Mouse (Mus musculus) CH12.LX (cell line): ENCODE data around the gene Lemd2. TPM values are rescaled to one million over a fixed set of nuclear protein-coding genes. Genes with fewer than 3 reads are reported as not detected.

ENCODE experiments used
- DNase-seq: peaks from one replicate; pipeline ENCODE4 v3.0.0-alpha.2; 2013; ENCODE audit errors: extremely low read depth
- H3K27ac ChIP-seq: 2 replicates; pipeline ENCODE4 v1.5.1; 2012; ENCODE audit warnings: low read depth, mild to moderate bottlenecking, control low read depth, moderate library complexity; ENCODE audit not compliant: insufficient read depth
- H3K27me3 ChIP-seq: replicated peaks from 2 replicates; pipeline ENCODE3; 2012; ENCODE audit warnings: inconsistent platforms
- H3K36me3 ChIP-seq, 2 experiments: replicated peaks in 1 of 2; 2 replicates each; pipeline versions ENCODE3 to v1.6.1; 2012; ENCODE audit warnings: inconsistent platforms in 1 of 2, low read length in 1 of 2, mild to moderate bottlenecking in 1 of 2, mixed read lengths in 1 of 2, moderate library complexity in 1 of 2; ENCODE audit not compliant: control insufficient read depth in 1 of 2, insufficient read depth in 1 of 2
- H3K4me1 ChIP-seq, 2 experiments: 2 replicates each; pipeline ENCODE4 v1.6.1; 2012; ENCODE audit warnings: inconsistent platforms in 1 of 2, moderate library complexity in 1 of 2; ENCODE audit not compliant: insufficient read depth in 2 of 2, control insufficient read depth in 1 of 2
- H3K4me2 ChIP-seq: 2 replicates; pipeline ENCODE4 v1.6.1; 2012; ENCODE audit warnings: low read depth, mild to moderate bottlenecking, control low read depth; ENCODE audit not compliant: poor library complexity, insufficient read depth, severe bottlenecking
- H3K4me3 ChIP-seq, 3 experiments: fragments of 150-350 bp in 1 of 3; sonication (generic) in 1 of 3; replicated peaks in 1 of 3; 2 replicates each; pipeline versions ENCODE3 to v1.5.1; 2011 to 2012; ENCODE audit warnings: low read depth in 2 of 3, low read length in 2 of 3, mild to moderate bottlenecking in 2 of 3, moderate library complexity in 2 of 3, control low read depth in 1 of 3, improper control_type of control experiment in 1 of 3, inconsistent platforms in 1 of 3, mixed read lengths in 1 of 3; ENCODE audit not compliant: poor library complexity in 1 of 3
- H3K79me2 ChIP-seq: replicated peaks from 2 replicates; pipeline ENCODE4 v1.6.1; 2012; ENCODE audit warnings: mild to moderate bottlenecking, moderate library complexity; ENCODE audit not compliant: control insufficient read depth, poor library complexity, insufficient read depth, severe bottlenecking; ENCODE audit errors: extremely low read depth
- H3K9ac ChIP-seq: 2 replicates; pipeline ENCODE4 v1.6.1; 2012; ENCODE audit warnings: low read depth, mild to moderate bottlenecking, control low read depth, moderate library complexity; ENCODE audit not compliant: insufficient read depth
- H3K9me3 ChIP-seq: replicated peaks from 2 replicates; pipeline ENCODE3; 2012; ENCODE audit warnings: low read length, inconsistent platforms, mixed read lengths
- CHD1 ChIP-seq: IDR thresholded peaks from 2 replicates; pipeline ENCODE4 v1.6.1; 2012; ENCODE audit warnings: low read depth, low read length, improper control_type of control experiment, inconsistent platforms
- CHD2 ChIP-seq: IDR thresholded peaks from 2 replicates; pipeline ENCODE4 v1.6.1; 2011; ENCODE audit warnings: low read length, improper control_type of control experiment
- CTCF ChIP-seq, 2 experiments: IDR thresholded peaks in 1 of 2; conservative IDR thresholded peaks in 1 of 2; 2 replicates each; pipeline ENCODE4 v1.5.1; 2011 to 2012; ENCODE audit warnings: low read depth in 2 of 2, low read length in 2 of 2, improper control_type of control experiment in 1 of 2, inconsistent platforms in 1 of 2, mild to moderate bottlenecking in 1 of 2, moderate library complexity in 1 of 2
- E2F4 ChIP-seq: IDR thresholded peaks from 2 replicates; pipeline ENCODE4 v1.6.1; 2011; ENCODE audit warnings: low read depth, low read length, improper control_type of control experiment; ENCODE audit not compliant: insufficient replicate concordance
- ELF1 ChIP-seq: IDR thresholded peaks from 2 replicates; pipeline ENCODE4 v1.6.1; 2014; ENCODE audit warnings: low read depth, mild to moderate bottlenecking, inconsistent platforms, low read length, improper control_type of control experiment
- EP300 ChIP-seq: IDR thresholded peaks from 2 replicates; pipeline ENCODE4 v1.6.1; 2011; ENCODE audit warnings: low read length, improper control_type of control experiment
- ETS1 ChIP-seq: conservative IDR thresholded peaks from 2 replicates; pipeline ENCODE4 v1.6.1; 2012; ENCODE audit warnings: low read depth, mild to moderate bottlenecking, inconsistent platforms, low read length, improper control_type of control experiment, moderate library complexity
- GABPA ChIP-seq: IDR thresholded peaks from 2 replicates; pipeline ENCODE4 v1.6.1; 2012; ENCODE audit warnings: low read depth, low read length, improper control_type of control experiment, inconsistent platforms; ENCODE audit not compliant: insufficient replicate concordance
- HCFC1 ChIP-seq: IDR thresholded peaks from 2 replicates; pipeline ENCODE4 v1.6.1; 2012; ENCODE audit warnings: low read depth, mild to moderate bottlenecking, inconsistent platforms, low read length, improper control_type of control experiment
- IRF4 ChIP-seq: IDR thresholded peaks from 2 replicates; pipeline ENCODE4 v1.6.1; 2014; ENCODE audit warnings: low read depth, mild to moderate bottlenecking, inconsistent platforms, low read length, improper control_type of control experiment
- JUN ChIP-seq: IDR thresholded peaks from 2 replicates; pipeline ENCODE4 v1.6.1; 2011; ENCODE audit warnings: low read depth, mild to moderate bottlenecking, low read length, improper control_type of control experiment, moderate library complexity; ENCODE audit not compliant: insufficient read depth
- JUND ChIP-seq: conservative IDR thresholded peaks from 2 replicates; pipeline ENCODE4 v1.6.1; 2011; ENCODE audit warnings: low read depth, low read length, improper control_type of control experiment
- KAT2A ChIP-seq: IDR thresholded peaks from 2 replicates; pipeline ENCODE4 v1.6.1; 2012; ENCODE audit warnings: low read length, improper control_type of control experiment, inconsistent platforms; ENCODE audit not compliant: insufficient replicate concordance
- MAX ChIP-seq: IDR thresholded peaks from 2 replicates; pipeline ENCODE4 v1.6.1; 2011; ENCODE audit warnings: low read length, improper control_type of control experiment
- MAZ ChIP-seq: IDR thresholded peaks from 2 replicates; pipeline ENCODE4 v1.6.1; 2012; ENCODE audit warnings: low read depth, mild to moderate bottlenecking, inconsistent platforms, low read length, improper control_type of control experiment, moderate library complexity
- MXI1 ChIP-seq: IDR thresholded peaks from 2 replicates; pipeline ENCODE4 v1.6.1; 2011; ENCODE audit warnings: mild to moderate bottlenecking, low read depth, low read length, improper control_type of control experiment
- NRF1 ChIP-seq: IDR thresholded peaks from 2 replicates; pipeline ENCODE4 v1.6.1; 2014; ENCODE audit warnings: low read depth, mild to moderate bottlenecking, inconsistent platforms, low read length, improper control_type of control experiment, moderate library complexity
- PAX5 ChIP-seq: IDR thresholded peaks from 2 replicates; pipeline ENCODE4 v1.6.1; 2012; ENCODE audit warnings: low read length, inconsistent platforms, mixed read lengths
- RAD21 ChIP-seq: IDR thresholded peaks from 2 replicates; pipeline ENCODE4 v1.6.1; 2011; ENCODE audit warnings: low read depth, mild to moderate bottlenecking, low read length, improper control_type of control experiment, moderate library complexity
- SMC3 ChIP-seq: IDR thresholded peaks from 2 replicates; pipeline ENCODE4 v1.6.1; 2011; ENCODE audit warnings: low read depth, low read length, improper control_type of control experiment
- TBP ChIP-seq: conservative IDR thresholded peaks from 2 replicates; pipeline ENCODE4 v1.6.1; 2011; ENCODE audit warnings: low read depth, low read length, improper control_type of control experiment
- TCF12 ChIP-seq: IDR thresholded peaks from 2 replicates; pipeline ENCODE4 v1.6.1; 2014; ENCODE audit warnings: low read depth, mild to moderate bottlenecking, inconsistent platforms, low read length, improper control_type of control experiment
- UBTF ChIP-seq: IDR thresholded peaks from 2 replicates; pipeline ENCODE4 v1.6.1; 2012; ENCODE audit warnings: low read depth, mild to moderate bottlenecking, inconsistent platforms, low read length, improper control_type of control experiment, moderate library complexity
- USF1 ChIP-seq: IDR thresholded peaks from 2 replicates; pipeline ENCODE4 v1.6.1; 2014; ENCODE audit warnings: low read depth, mild to moderate bottlenecking, inconsistent platforms, low read length, improper control_type of control experiment
- ZKSCAN1 ChIP-seq: IDR thresholded peaks from 2 replicates; pipeline ENCODE4 v1.6.1; 2012; ENCODE audit warnings: low read depth, inconsistent platforms, low read length, improper control_type of control experiment, borderline replicate concordance
- ZMIZ1 ChIP-seq: IDR thresholded peaks from 2 replicates; pipeline ENCODE4 v1.6.1; 2012; ENCODE audit warnings: low read depth, mild to moderate bottlenecking, inconsistent platforms, low read length, improper control_type of control experiment
- ZNF384 ChIP-seq: IDR thresholded peaks from 2 replicates; pipeline ENCODE4 v1.6.1; 2012; ENCODE audit warnings: low read depth, low read length, improper control_type of control experiment, inconsistent platforms
- dilution Hi-C: fragments of 300-500 bp; cut with MboI; formaldehyde crosslinking; loops from 2 replicates; pipeline ENCODE4 v1.14.3; 2020; ENCODE audit warnings: low sequenced_read_pairs; ENCODE audit not compliant: extremely low pct_unique_long_range_greater_than_20kb, extremely low pct_ligation_motif_present
- in situ Hi-C: fragments of 300-500 bp; cut with MboI; formaldehyde crosslinking; loops from 3 replicates; pipeline ENCODE4 v1.14.3; 2019; ENCODE audit warnings: low sequenced_read_pairs, low pct_ligation_motif_present, low pct_unique_long_range_greater_than_20kb, mixed read lengths
- polyA plus RNA-seq: library from polyadenylated mRNA; unstranded; fragments of >175 nt; gene quantifications from 2 replicates; pipeline ENCODE4 v1.2.1, GENCODE M21; 2012; ENCODE audit warnings: low read depth; ENCODE audit not compliant: insufficient read length
- total RNA-seq, 2 experiments: library from RNA; depleted of rRNA; stranded (reverse); fragments of 300-350 nt in 1 of 2; fragments of >200 nt in 1 of 2; gene quantifications; 2 replicates each; pipeline ENCODE4 v1.2.3; 2012 to 2014

Gene Lemd2
- total and polyA plus RNA-seq, 3 experiments, result 15.1 to 28.8 (median 18.4) TPM

DNA sequence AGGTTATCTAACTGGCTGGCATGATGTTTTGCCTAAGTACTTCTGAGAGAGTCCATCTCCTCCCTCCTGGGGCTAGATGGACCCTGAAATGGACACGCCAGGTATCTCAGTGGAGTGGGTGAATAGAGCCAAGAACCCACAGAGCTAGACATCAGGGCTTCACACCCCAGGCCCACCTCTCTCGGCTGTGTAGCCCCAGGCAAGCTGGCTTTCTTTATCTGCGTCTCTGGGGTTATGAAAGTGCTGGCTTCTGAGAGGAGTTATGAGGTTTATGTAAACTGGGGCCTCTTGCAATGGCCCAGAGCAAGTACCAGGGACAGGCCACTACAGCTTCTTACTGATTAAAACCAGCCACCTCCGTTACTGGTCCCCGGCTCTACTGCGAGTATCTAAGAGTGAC, 49.4 kb downstream of the Lemd2 start:
- TF ChIP-seq ZKSCAN1 (no peak), IRF4 (no peak), RAD21 (no peak), MAX (no peak), JUND (no peak), NRF1 (no peak), CHD2 (no peak), USF1 (no peak), ZNF384 (no peak), GABPA (no peak), HCFC1 (no peak), TCF12 (no peak), E2F4 (no peak), JUN (no peak), MXI1 (no peak), CTCF (conservative IDR thresholded peaks at IDR 0.05 in 1 of 2, IDR thresholded peaks at IDR 0.05 in 1 of 2; ENCODE audit: low read depth in 2 of 2, low read length in 2 of 2) (no peak), CHD1 (no peak), SMC3 (no peak)
- dilution Hi-C loops (no loop called here), in situ Hi-C loops (no loop called here)
- Histone ChIP-seq H3K79me2 (no peaks in the 10 kb centered on the region; the same call in 1 of the 2 replicates), H3K27ac (no peak overlapping the region), H3K4me2 (no peak overlapping the region), H3K9me3 (no peaks in the 10 kb centered on the region), H3K36me3 (peaks cover 83 to 100% of the 10 kb centered on the region in 2 experiments), H3K27me3 (no peaks in the 10 kb centered on the region), H3K4me1 (peaks cover 0 to 25% of the 10 kb centered on the region in 2 experiments; a peak in 2 of 4 replicates), H3K9ac (no peak overlapping the region), H3K4me3 (no peak overlapping the region)
- no peak for DNase-seq

DNA sequence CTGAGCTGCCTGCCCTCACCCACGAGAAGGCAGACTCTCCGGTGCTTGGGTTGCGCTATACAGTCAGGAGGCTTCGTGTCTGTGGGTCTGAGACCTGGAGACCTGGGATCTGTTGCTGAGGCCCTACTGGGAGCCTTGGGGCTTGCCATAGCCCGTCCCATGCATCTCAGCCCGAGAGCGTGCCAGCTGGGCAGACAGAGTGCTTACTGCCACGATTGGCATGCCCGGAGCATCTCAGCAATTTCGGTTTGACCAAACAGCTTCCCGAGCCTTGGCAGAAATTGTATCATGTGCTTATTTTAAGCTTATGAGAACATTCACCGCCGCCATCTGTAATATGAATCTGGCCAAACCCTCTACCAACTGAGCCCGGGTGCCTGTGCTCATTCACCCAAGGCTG, 50.0 kb downstream of the Lemd2 start:
- Histone ChIP-seq H3K9ac (no peak overlapping the region), H3K9me3 (no peaks in the 10 kb centered on the region), H3K36me3 (peaks cover 83 to 100% of the 10 kb centered on the region in 2 experiments), H3K27me3 (no peaks in the 10 kb centered on the region), H3K27ac (no peak overlapping the region), H3K79me2 (no peaks in the 10 kb centered on the region; the same call in 1 of the 2 replicates), H3K4me2 (no peak overlapping the region), H3K4me1 (peaks cover 0 to 24% of the 10 kb centered on the region in 2 experiments; a peak in 2 of 4 replicates), H3K4me3 (no peak overlapping the region)
- dilution Hi-C loops, result no loop called here
- no peak for DNase-seq
- no peak for TF ChIP-seq MAZ
- TF ChIP-seq TCF12, result no peak
- TF ChIP-seq KAT2A, result no peak
- no peak for TF ChIP-seq ZMIZ1
- no peak for TF ChIP-seq ELF1
- no peak for TF ChIP-seq ZKSCAN1
- TF ChIP-seq ETS1, result no peak
- no peak for TF ChIP-seq CHD1
- no peak for TF ChIP-seq HCFC1
- TF ChIP-seq CTCF (conservative IDR thresholded peaks at IDR 0.05 in 1 of 2, IDR thresholded peaks at IDR 0.05 in 1 of 2; ENCODE audit: low read depth in 2 of 2, low read length in 2 of 2), result no peak
- TF ChIP-seq JUN, result no peak
- TF ChIP-seq PAX5, result no peak
- no peak for TF ChIP-seq EP300
- no peak for TF ChIP-seq TBP
- no peak for TF ChIP-seq MXI1
- no peak for TF ChIP-seq RAD21
- no peak for TF ChIP-seq UBTF
- in situ Hi-C loops, result no loop called here
